In genomic region chr11:101764546-101764945, GRCm38 (mm10) we compare ENCODE assay signal across 28 mouse cellular contexts. TPM values are rescaled to one million over a fixed set of nuclear protein-coding genes. Genes with fewer than 3 reads are reported as not detected.
"Had no signal": no experiment of that assay in that cellular context is flagged by ENCODE, and none has a peak within 500 bp of the region (broad histone marks: within the 10 kb centered on the region; RNA-seq: fewer than 3 reads in every experiment).

No protein-coding gene starts in this region.

- DNase-seq: cerebellum, adult 8-10 months; cerebellum, adult 9-10 months; cerebellum, adult 9-11 months; cerebellum, postnatal 10 days; cerebellum, postnatal 14 days; cerebellum, postnatal 25 days; embryo, embryonic 11 days; forebrain, postnatal 0 days; gastrocnemius, adult 2 months; gastrocnemius, postnatal 10 days; gastrocnemius, postnatal 14 days; gastrocnemius, postnatal 25 days; gastrocnemius, postnatal 36 days; heart, adult 18-20 months; heart, adult 2 months had no signal

- ATAC-seq: forebrain, embryonic 13.5 days; forebrain, embryonic 14.5 days; forebrain, embryonic 15.5 days; forebrain, embryonic 16.5 days; forebrain, postnatal 0 days had no signal

- H3K27me3 ChIP-seq: embryonic facial prominence, embryonic 12.5 days; embryonic facial prominence, embryonic 13.5 days; embryonic facial prominence, embryonic 15.5 days; forebrain, embryonic 12.5 days; forebrain, embryonic 13.5 days; forebrain, embryonic 15.5 days had no signal

- H3K4me1 ChIP-seq: embryonic facial prominence, embryonic 12.5 days; embryonic facial prominence, embryonic 13.5 days; embryonic facial prominence, embryonic 15.5 days; forebrain, embryonic 12.5 days; forebrain, embryonic 13.5 days; forebrain, embryonic 15.5 days had no signal

- H3K4me2 ChIP-seq: embryonic facial prominence, embryonic 12.5 days; embryonic facial prominence, embryonic 13.5 days; embryonic facial prominence, embryonic 15.5 days; forebrain, embryonic 12.5 days; forebrain, embryonic 13.5 days; forebrain, embryonic 15.5 days had no signal

- H3K4me3 ChIP-seq: embryonic facial prominence, embryonic 10.5 days; embryonic facial prominence, embryonic 12.5 days; embryonic facial prominence, embryonic 13.5 days; embryonic facial prominence, embryonic 15.5 days; erythroblast, embryonic 14.5 days; forebrain, embryonic 10.5 days; forebrain, embryonic 12.5 days; forebrain, embryonic 13.5 days; forebrain, embryonic 15.5 days; gastrocnemius, adult 2 months; heart, adult 2 months had no signal

- H3K27ac ChIP-seq: embryonic facial prominence, embryonic 10.5 days; embryonic facial prominence, embryonic 12.5 days; embryonic facial prominence, embryonic 13.5 days; embryonic facial prominence, embryonic 15.5 days; forebrain, embryonic 10.5 days; forebrain, embryonic 12.5 days; forebrain, embryonic 13.5 days; forebrain, embryonic 15.5 days; gastrocnemius, adult 2 months; heart, adult 2 months had no signal

- H3K9me3 ChIP-seq: embryonic facial prominence, embryonic 10.5 days; embryonic facial prominence, embryonic 12.5 days; embryonic facial prominence, embryonic 13.5 days; embryonic facial prominence, embryonic 15.5 days; forebrain, embryonic 10.5 days; forebrain, embryonic 12.5 days; forebrain, embryonic 13.5 days; forebrain, embryonic 15.5 days had no signal

- H3K9ac ChIP-seq: embryonic facial prominence, embryonic 12.5 days; embryonic facial prominence, embryonic 13.5 days; embryonic facial prominence, embryonic 15.5 days; forebrain, embryonic 12.5 days; forebrain, embryonic 13.5 days; forebrain, embryonic 15.5 days; forebrain, postnatal 0 days had no signal

RNA-seq across cellular contexts. Expression of gene Etv4, which starts 20.6 kb away (rescaled TPM):
- total RNA-seq: common myeloid progenitor, adult 5-6 weeks; granulocyte monocyte progenitor cell, adult 5-6 weeks; heart, adult 2 months had no signal
- polyA plus RNA-seq: erythroblast, embryonic 14.5 days had no signal
